Mouse (Mus musculus): ENCODE measurements around the gene Atp1b2. TPM values are rescaled to one million over a fixed set of nuclear protein-coding genes. Genes with fewer than 3 reads are reported as not detected.
"Not testable (repeated sequence)": the region's sequence is repeated elsewhere in the genome, so short reads cannot be mapped to it uniquely, and the experiment has no call there.

The Atp1b2 gene
- not detected in 2 replicates for polyA plus RNA-seq (2012; ENCODE audit: insufficient read depth, insufficient read length, missing spikeins)

- peak; percentile 49; the same call in 1 of the 2 replicates for TF ChIP-seq POLR2A (IDR thresholded peaks at IDR 0.05; ENCODE audit: borderline replicate concordance, low read depth, low read length)
- no peak for TF ChIP-seq CTCF (IDR thresholded peaks at IDR 0.05; ENCODE audit: low read depth, low read length)
- Histone ChIP-seq H3K27ac (ENCODE audit: insufficient read depth, low read depth, low read length) (no peak within 1 kb of the TSS), H3K4me3 (ENCODE audit: insufficient read depth, low read length) (peak within 1 kb of the TSS; percentile 61), H3K4me1 (ENCODE audit: control insufficient read depth, insufficient read depth, low read length) (no peaks in the 10 kb centered on the region)
Measured at GRCm38 (mm10) chr11:69605726-69606490, at the start of gene Atp1b2. TSS of gene Atp1b2 (minus strand) at chr11:69605942.

DNA sequence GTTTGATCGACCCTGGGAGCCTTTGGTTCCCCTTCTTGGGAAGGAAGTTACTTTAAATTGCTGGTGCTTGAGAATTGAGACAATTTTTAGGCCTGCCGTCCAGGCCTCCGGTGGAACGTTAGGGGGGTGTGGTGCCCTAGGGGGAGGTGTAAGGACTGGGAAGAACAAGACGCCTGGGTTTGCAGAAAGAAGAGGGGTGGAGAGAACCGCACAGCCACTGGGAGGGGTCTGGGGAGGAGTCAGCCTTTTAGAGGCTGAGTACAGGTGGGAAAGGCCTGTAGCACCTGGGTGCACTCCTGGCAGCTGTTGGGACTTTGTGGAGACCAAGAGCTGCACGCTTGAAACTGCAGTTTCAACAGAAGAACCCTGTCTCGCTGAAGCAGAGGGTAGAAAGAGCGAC is 49.0 kb upstream of the Atp1b2 start:
- H3K4me1 ChIP-seq (ENCODE audit: control insufficient read depth, insufficient read depth, low read length) = peaks cover 12% of the 10 kb centered on the region

DNA sequence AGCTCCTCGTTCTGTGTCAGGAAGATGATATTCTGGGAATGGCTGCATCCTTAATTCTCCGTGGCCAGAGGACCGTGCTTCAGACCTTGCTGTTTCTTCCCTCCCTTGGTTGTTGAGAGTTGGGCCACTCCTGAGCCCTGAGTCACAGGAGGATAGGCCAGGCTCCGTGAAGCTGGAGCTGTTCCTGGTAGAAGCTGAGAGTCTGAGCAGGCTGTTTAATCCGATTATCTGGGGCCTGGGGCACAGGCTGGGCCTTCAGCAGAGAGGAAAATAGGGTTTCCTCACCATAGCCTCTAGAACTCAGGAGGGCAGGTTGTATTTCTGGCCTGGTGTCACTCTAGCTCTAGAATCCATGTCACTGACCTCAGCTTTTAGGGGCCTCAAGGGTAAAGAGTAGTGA is 47.7 kb upstream of the Atp1b2 start:
- Histone ChIP-seq H3K4me3 (ENCODE audit: insufficient read depth, low read length) (no peak overlapping the region), H3K4me1 (ENCODE audit: control insufficient read depth, insufficient read depth, low read length) (peaks cover 12% of the 10 kb centered on the region), H3K27ac (ENCODE audit: insufficient read depth, low read depth, low read length) (no peak overlapping the region)
- TF ChIP-seq POLR2A (IDR thresholded peaks at IDR 0.05; ENCODE audit: borderline replicate concordance, low read depth, low read length) (no peak), CTCF (IDR thresholded peaks at IDR 0.05; ENCODE audit: low read depth, low read length) (no peak)

More for the DNA sequence above, 49.0 kb upstream of the Atp1b2 start:
- no peak for TF ChIP-seq POLR2A (IDR thresholded peaks at IDR 0.05; ENCODE audit: borderline replicate concordance, low read depth, low read length)
- no peak for TF ChIP-seq CTCF (IDR thresholded peaks at IDR 0.05; ENCODE audit: low read depth, low read length)
- Histone ChIP-seq H3K27ac (ENCODE audit: insufficient read depth, low read depth, low read length) (peak overlapping the region; percentile 64), H3K4me3 (ENCODE audit: insufficient read depth, low read length) (no peak overlapping the region)

GRCm38 (mm10) chr11:69645860-69646259 is 40.1 kb upstream of the Atp1b2 start:
- no peak for TF ChIP-seq POLR2A (IDR thresholded peaks at IDR 0.05; ENCODE audit: borderline replicate concordance, low read depth, low read length)
- TF ChIP-seq CTCF (IDR thresholded peaks at IDR 0.05; ENCODE audit: low read depth, low read length) = no peak
- H3K4me3 ChIP-seq (ENCODE audit: insufficient read depth, low read length) = no peak overlapping the region
- no peak overlapping the region for H3K27ac ChIP-seq (ENCODE audit: insufficient read depth, low read depth, low read length)
- H3K4me1 ChIP-seq (ENCODE audit: control insufficient read depth, insufficient read depth, low read length) = no peaks in the 10 kb centered on the region

DNA sequence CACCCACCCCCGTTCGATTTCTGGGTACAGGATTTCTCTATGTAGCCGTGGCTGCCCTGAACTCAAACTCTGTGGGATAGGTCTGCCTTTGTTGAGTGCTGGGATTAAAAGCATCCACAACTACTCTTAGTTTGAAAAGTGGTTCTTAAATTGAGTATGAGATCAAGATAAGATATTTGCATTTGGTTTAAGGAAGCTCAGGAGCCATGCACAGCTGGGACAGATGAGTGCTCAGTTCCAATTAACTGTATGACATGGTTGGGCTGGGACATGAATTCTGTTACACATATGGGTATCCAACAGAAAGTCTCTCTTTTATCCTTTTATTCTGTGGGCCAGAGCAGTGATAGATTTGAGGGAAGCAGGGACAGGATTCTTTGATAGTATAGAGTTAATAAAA is 29.7 kb upstream of the Atp1b2 start:
- TF ChIP-seq CTCF (IDR thresholded peaks at IDR 0.05; ENCODE audit: low read depth, low read length) = no peak
- no peak for TF ChIP-seq POLR2A (IDR thresholded peaks at IDR 0.05; ENCODE audit: borderline replicate concordance, low read depth, low read length)
- Histone ChIP-seq H3K4me3 (ENCODE audit: insufficient read depth, low read length) (no peak overlapping the region), H3K4me1 (ENCODE audit: control insufficient read depth, insufficient read depth, low read length) (peaks cover 11% of the 10 kb centered on the region), H3K27ac (ENCODE audit: insufficient read depth, low read depth, low read length) (no peak overlapping the region)

- H3K4me1 ChIP-seq (ENCODE audit: control insufficient read depth, insufficient read depth, low read length) = peaks cover 16% of the 10 kb centered on the region
- peak overlapping the region; percentile 74 for H3K4me3 ChIP-seq (ENCODE audit: insufficient read depth, low read length)
- peak overlapping the region; percentile 61 for H3K27ac ChIP-seq (ENCODE audit: insufficient read depth, low read depth, low read length)
- TF ChIP-seq POLR2A (IDR thresholded peaks at IDR 0.05; ENCODE audit: borderline replicate concordance, low read depth, low read length) (no peak), CTCF (IDR thresholded peaks at IDR 0.05; ENCODE audit: low read depth, low read length) (no peak)
Measured at GRCm38 (mm10) chr11:69633128-69633866, 27.6 kb upstream of the Atp1b2 start.

DNA sequence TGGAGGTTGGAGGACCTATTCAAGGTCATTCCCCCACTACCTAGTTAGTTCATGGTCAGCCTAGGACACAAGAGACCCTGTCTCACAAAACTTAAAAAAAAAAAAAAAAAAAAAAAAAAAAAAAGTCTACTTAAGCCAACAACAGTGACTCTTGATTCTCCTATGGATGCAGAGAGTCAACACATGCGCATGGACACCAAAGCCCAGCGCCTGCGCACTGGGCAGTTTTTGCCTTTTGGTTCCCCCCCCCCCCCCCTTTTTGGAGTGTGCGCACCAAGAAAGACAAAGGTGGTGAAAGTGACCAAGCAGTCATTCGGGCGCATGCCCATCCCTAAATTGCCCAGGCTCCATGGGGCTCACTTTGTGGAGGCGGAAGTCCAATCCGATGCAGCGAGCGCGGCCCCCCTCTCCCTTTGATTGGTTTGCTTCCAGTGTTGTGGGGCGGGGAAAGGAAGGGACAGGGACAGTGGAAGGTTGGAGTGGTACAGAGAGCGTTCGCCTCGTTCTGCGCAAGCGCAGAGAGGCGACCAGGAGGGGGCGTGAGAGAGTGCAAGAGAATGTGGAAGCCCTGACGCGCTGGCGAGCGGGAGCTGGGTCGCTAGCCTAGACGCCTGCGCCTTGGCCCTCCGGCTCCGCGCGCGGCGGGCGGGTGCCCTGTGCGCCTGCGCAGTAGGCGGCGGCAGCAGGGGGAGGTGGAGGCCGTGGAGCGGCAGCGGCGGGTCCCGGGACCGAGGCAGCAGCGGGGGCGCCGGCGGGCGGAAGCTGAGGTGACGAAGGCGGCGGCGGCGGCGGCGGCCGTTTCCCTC is 26.7 kb upstream of the Atp1b2 start, which contains the start of gene Fxr2:
Gene Fxr2 (plus strand): TSS at position 707 of the 806 bp plus-strand sequence.
- peak within 1 kb of the TSS; percentile 74 for H3K4me3 ChIP-seq (ENCODE audit: insufficient read depth, low read length)
- TF ChIP-seq CTCF (IDR thresholded peaks at IDR 0.05; ENCODE audit: low read depth, low read length) (no peak), POLR2A (IDR thresholded peaks at IDR 0.05; ENCODE audit: borderline replicate concordance, low read depth, low read length) (no peak)
- H3K4me1 ChIP-seq (ENCODE audit: control insufficient read depth, insufficient read depth, low read length) = peaks cover 16% of the 10 kb centered on the region
- peak within 1 kb of the TSS; percentile 67 for H3K27ac ChIP-seq (ENCODE audit: insufficient read depth, low read depth, low read length)

- TF ChIP-seq POLR2A (IDR thresholded peaks at IDR 0.05; ENCODE audit: borderline replicate concordance, low read depth, low read length) = no peak
- TF ChIP-seq CTCF (IDR thresholded peaks at IDR 0.05; ENCODE audit: low read depth, low read length) = no peak
- H3K4me1 ChIP-seq (ENCODE audit: control insufficient read depth, insufficient read depth, low read length) = peaks cover 13% of the 10 kb centered on the region
- no peak overlapping the region for H3K4me3 ChIP-seq (ENCODE audit: insufficient read depth, low read length)
- H3K27ac ChIP-seq (ENCODE audit: insufficient read depth, low read depth, low read length) = no peak overlapping the region
Measured at GRCm38 (mm10) chr11:69629802-69630201, 24.1 kb upstream of the Atp1b2 start.

DNA sequence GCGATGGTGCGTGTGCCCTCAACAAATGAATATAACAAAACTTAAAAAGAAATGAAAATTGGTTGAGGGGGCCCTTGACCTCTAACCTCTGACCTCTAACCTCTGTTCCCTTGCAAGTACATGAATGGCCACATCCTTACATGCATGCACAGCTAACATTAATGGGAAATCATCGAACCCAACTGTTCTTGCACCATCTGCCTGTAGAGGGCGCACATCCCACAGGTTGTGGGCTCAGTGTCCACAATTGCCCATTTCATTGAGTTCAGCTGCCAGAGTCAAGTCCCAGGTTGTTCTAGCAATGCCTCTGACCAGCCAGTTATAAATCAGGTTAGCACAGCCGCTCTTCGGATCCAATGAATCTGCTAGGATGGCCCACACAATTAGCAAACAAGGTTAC is 22.5 kb upstream of the Atp1b2 start:
- Histone ChIP-seq H3K4me1 (ENCODE audit: control insufficient read depth, insufficient read depth, low read length) (peaks cover 11% of the 10 kb centered on the region), H3K4me3 (ENCODE audit: insufficient read depth, low read length) (no peak overlapping the region), H3K27ac (ENCODE audit: insufficient read depth, low read depth, low read length) (no peak overlapping the region)
- TF ChIP-seq POLR2A (IDR thresholded peaks at IDR 0.05; ENCODE audit: borderline replicate concordance, low read depth, low read length) (no peak), CTCF (IDR thresholded peaks at IDR 0.05; ENCODE audit: low read depth, low read length) (peak; percentile 93)

- H3K4me1 ChIP-seq (ENCODE audit: control insufficient read depth, insufficient read depth, low read length); H3K4me3 ChIP-seq (ENCODE audit: insufficient read depth, low read length); H3K27ac ChIP-seq (ENCODE audit: insufficient read depth, low read depth, low read length): not testable (repeated sequence)
Measured at GRCm38 (mm10) chr11:69624339-69624738, 18.6 kb upstream of the Atp1b2 start.

Measured in bone marrow macrophage, adult 2 months (primary cell).